Mouse (Mus musculus): ENCODE results near the gene Cdip1. TPM values are rescaled to one million over a fixed set of nuclear protein-coding genes. Genes with fewer than 3 reads are reported as not detected.

Gene Cdip1
- total RNA-seq, 1 experiment, result 35.1 TPM

DNA sequence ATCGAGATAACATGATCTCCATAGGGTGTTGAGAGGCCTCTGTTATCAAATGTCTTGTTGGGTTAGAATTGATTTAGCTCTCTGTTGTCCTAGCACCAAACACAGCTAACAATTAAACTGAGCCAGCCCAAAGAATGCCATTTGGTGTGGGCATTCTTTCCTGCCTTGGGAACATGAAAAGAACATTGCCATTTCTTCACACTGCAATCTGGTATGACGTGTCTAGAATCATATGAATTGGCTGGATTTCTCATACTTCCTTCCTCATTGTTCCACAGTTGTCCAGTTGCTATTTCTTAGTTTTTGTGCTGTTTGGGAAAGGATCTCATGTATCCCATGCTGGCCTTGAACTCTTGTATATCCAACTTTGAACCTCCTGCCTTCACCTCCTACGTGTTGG lies 36.0 kb downstream of the Cdip1 start:
- in situ Hi-C loops (cut with MboI; ENCODE audit: low sequenced_read_pairs in 2 of 2, unreplicated experiment in 2 of 2), result no loop called here
- no peak overlapping the region for H3K27ac ChIP-seq (ENCODE audit: insufficient read depth, low read depth, low read length, poor library complexity, severe bottlenecking)

DNA sequence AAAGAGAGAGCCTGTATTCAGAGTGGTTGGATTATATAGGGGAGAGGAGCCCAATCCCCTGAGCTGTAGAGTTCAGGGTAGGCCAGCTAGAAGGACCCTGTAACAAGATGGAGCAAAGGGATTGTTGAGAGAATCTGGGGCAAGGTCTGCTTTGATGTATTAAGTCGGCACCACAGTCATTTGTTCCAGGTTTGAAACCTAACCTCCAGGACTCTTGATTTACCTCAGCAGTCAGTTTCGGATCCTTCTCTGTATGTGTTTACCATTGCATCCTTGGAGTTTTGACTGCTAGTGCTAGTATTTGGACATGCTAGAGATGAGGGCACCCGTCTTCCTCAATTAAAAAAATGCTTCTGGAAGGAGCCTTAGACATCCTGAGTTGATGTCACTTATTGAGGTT lies 37.9 kb downstream of the Cdip1 start:
- no peak overlapping the region for H3K27ac ChIP-seq (ENCODE audit: insufficient read depth, low read depth, low read length, poor library complexity, severe bottlenecking)
- TF ChIP-seq CHD2 (IDR thresholded peaks at IDR 0.05; ENCODE audit: low read depth, low read length) (no peak), MAFK (IDR thresholded peaks at IDR 0.05; ENCODE audit: insufficient read depth, low read depth, low read length) (no peak), ZC3H11A (IDR thresholded peaks at IDR 0.05; ENCODE audit: borderline replicate concordance, low read depth, low read length) (no peak), HCFC1 (IDR thresholded peaks at IDR 0.05; ENCODE audit: borderline replicate concordance, insufficient read depth, low read length) (no peak), ZNF384 (IDR thresholded peaks at IDR 0.05; ENCODE audit: low read depth, low read length) (no peak)
- H3K4me1 ChIP-seq (ENCODE audit: control insufficient read depth in 2 of 2, insufficient read depth in 2 of 2, low read length in 2 of 2, poor library complexity in 1 of 2), result no peaks in the 10 kb centered on the region
- DNase-seq (ENCODE audit: low read depth, low spot score), result no peak
- peaks cover 5% of the 10 kb centered on the region for H3K9me3 ChIP-seq (ENCODE audit: control insufficient read depth, insufficient read depth, low read depth, low read length)
- in situ Hi-C loops (cut with MboI; ENCODE audit: low sequenced_read_pairs in 2 of 2, unreplicated experiment in 2 of 2), result no loop called here
- no peak overlapping the region for H3K4me3 ChIP-seq (ENCODE audit: insufficient read depth in 1 of 2, low read depth in 1 of 2, low read length in 2 of 2, poor library complexity in 1 of 2, severe bottlenecking in 1 of 2)
- H3K9ac ChIP-seq (ENCODE audit: insufficient read depth, low read depth, low read length, poor library complexity, severe bottlenecking), result no peak overlapping the region
- no peaks in the 10 kb centered on the region for H3K36me3 ChIP-seq (ENCODE audit: control insufficient read depth, insufficient read depth, low read length, poor library complexity, severe bottlenecking)

More for the DNA sequence above, 36.0 kb downstream of the Cdip1 start:
- H3K36me3 ChIP-seq (ENCODE audit: control insufficient read depth, insufficient read depth, low read length, poor library complexity, severe bottlenecking), result no peaks in the 10 kb centered on the region
- peaks cover 5% of the 10 kb centered on the region for H3K9me3 ChIP-seq (ENCODE audit: control insufficient read depth, insufficient read depth, low read depth, low read length)
- H3K4me1 ChIP-seq (ENCODE audit: control insufficient read depth in 2 of 2, insufficient read depth in 2 of 2, low read length in 2 of 2, poor library complexity in 1 of 2), result peaks cover 0 to 2% of the 10 kb centered on the region in 2 experiments; a peak in 1 of 4 replicates
- DNase-seq (ENCODE audit: low read depth, low spot score), result no peak
- TF ChIP-seq HCFC1 (IDR thresholded peaks at IDR 0.05; ENCODE audit: borderline replicate concordance, insufficient read depth, low read length) (no peak), ZC3H11A (IDR thresholded peaks at IDR 0.05; ENCODE audit: borderline replicate concordance, low read depth, low read length) (no peak), CHD2 (IDR thresholded peaks at IDR 0.05; ENCODE audit: low read depth, low read length) (no peak)
- H3K9ac ChIP-seq (ENCODE audit: insufficient read depth, low read depth, low read length, poor library complexity, severe bottlenecking), result no peak overlapping the region
- H3K4me3 ChIP-seq (ENCODE audit: insufficient read depth in 1 of 2, low read depth in 1 of 2, low read length in 2 of 2, poor library complexity in 1 of 2, severe bottlenecking in 1 of 2), result no peak overlapping the region

DNA sequence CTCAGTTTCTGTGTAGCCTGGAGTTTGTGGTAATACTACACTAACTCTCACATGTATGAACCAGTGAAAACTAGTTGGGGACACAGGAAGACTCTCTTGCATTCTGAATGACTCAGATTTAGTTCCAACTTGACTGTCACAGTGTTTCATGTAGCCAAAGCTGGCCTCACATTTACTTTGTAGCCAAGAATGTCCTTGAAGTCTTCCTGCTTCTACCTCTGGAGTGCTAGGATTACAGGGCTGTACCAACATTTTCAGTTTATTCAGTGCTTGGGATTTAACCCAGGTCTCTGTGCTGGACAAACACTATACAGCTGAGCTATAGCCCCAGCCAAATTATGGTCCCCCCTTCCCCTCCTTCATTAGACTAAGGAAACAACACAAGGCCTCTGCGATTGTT lies 47.9 kb downstream of the Cdip1 start:
- Histone ChIP-seq H3K9ac (ENCODE audit: insufficient read depth, low read depth, low read length, poor library complexity, severe bottlenecking) (no peak overlapping the region), H3K36me3 (ENCODE audit: control insufficient read depth, insufficient read depth, low read length, poor library complexity, severe bottlenecking) (peaks cover 3% of the 10 kb centered on the region; the same call in 1 of the 2 replicates), H3K27ac (ENCODE audit: insufficient read depth, low read depth, low read length, poor library complexity, severe bottlenecking) (no peak overlapping the region), H3K9me3 (ENCODE audit: control insufficient read depth, insufficient read depth, low read depth, low read length) (peaks cover 18% of the 10 kb centered on the region), H3K4me1 (ENCODE audit: control insufficient read depth in 2 of 2, insufficient read depth in 2 of 2, low read length in 2 of 2, poor library complexity in 1 of 2) (no peaks in the 10 kb centered on the region), H3K4me3 (ENCODE audit: insufficient read depth in 1 of 2, low read depth in 1 of 2, low read length in 2 of 2, poor library complexity in 1 of 2, severe bottlenecking in 1 of 2) (no peak overlapping the region)
- in situ Hi-C loops (cut with MboI; ENCODE audit: low sequenced_read_pairs in 2 of 2, unreplicated experiment in 2 of 2), result no loop called here
- DNase-seq (ENCODE audit: low read depth, low spot score), result no peak
- TF ChIP-seq MAFK (IDR thresholded peaks at IDR 0.05; ENCODE audit: insufficient read depth, low read depth, low read length) (no peak), ZC3H11A (IDR thresholded peaks at IDR 0.05; ENCODE audit: borderline replicate concordance, low read depth, low read length) (no peak), CHD2 (IDR thresholded peaks at IDR 0.05; ENCODE audit: low read depth, low read length) (no peak), HCFC1 (IDR thresholded peaks at IDR 0.05; ENCODE audit: borderline replicate concordance, insufficient read depth, low read length) (no peak), ZNF384 (IDR thresholded peaks at IDR 0.05; ENCODE audit: low read depth, low read length) (no peak)

DNA sequence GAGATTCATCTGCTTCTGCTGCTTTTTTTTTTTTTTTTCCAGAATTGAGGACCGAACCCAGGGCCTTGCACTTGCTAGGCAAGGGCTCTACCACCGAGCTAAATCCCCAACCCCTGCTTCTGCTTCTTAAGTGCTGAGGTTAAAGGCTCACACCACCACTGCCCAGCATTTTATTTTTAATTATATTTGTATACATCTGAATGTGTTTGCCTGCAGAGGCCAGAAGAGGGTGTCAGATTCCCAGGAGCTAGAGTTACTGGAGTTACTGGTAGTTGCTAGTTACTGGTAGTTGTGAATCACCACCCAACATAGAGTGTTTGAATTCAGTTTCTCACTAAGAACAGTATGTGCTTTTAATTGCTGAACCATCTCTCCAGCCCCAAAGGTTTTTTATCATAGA lies 50.1 kb downstream of the Cdip1 start:
- Histone ChIP-seq H3K4me3 (ENCODE audit: insufficient read depth in 1 of 2, low read depth in 1 of 2, low read length in 2 of 2, poor library complexity in 1 of 2, severe bottlenecking in 1 of 2) (no peak overlapping the region), H3K9me3 (ENCODE audit: control insufficient read depth, insufficient read depth, low read depth, low read length) (peaks cover 18% of the 10 kb centered on the region), H3K27ac (ENCODE audit: insufficient read depth, low read depth, low read length, poor library complexity, severe bottlenecking) (no peak overlapping the region), H3K9ac (ENCODE audit: insufficient read depth, low read depth, low read length, poor library complexity, severe bottlenecking) (no peak overlapping the region), H3K4me1 (ENCODE audit: control insufficient read depth in 2 of 2, insufficient read depth in 2 of 2, low read length in 2 of 2, poor library complexity in 1 of 2) (no peaks in the 10 kb centered on the region), H3K36me3 (ENCODE audit: control insufficient read depth, insufficient read depth, low read length, poor library complexity, severe bottlenecking) (peaks cover 3% of the 10 kb centered on the region; the same call in 1 of the 2 replicates)
- DNase-seq (ENCODE audit: low read depth, low spot score), result no peak
- in situ Hi-C loops (cut with MboI; ENCODE audit: low sequenced_read_pairs in 2 of 2, unreplicated experiment in 2 of 2), result no loop called here
- no peak for TF ChIP-seq ZNF384 (IDR thresholded peaks at IDR 0.05; ENCODE audit: low read depth, low read length)
- TF ChIP-seq MAFK (IDR thresholded peaks at IDR 0.05; ENCODE audit: insufficient read depth, low read depth, low read length), result no peak
- no peak for TF ChIP-seq ZC3H11A (IDR thresholded peaks at IDR 0.05; ENCODE audit: borderline replicate concordance, low read depth, low read length)
- TF ChIP-seq CHD2 (IDR thresholded peaks at IDR 0.05; ENCODE audit: low read depth, low read length), result no peak
- TF ChIP-seq HCFC1 (IDR thresholded peaks at IDR 0.05; ENCODE audit: borderline replicate concordance, insufficient read depth, low read length), result no peak

DNA sequence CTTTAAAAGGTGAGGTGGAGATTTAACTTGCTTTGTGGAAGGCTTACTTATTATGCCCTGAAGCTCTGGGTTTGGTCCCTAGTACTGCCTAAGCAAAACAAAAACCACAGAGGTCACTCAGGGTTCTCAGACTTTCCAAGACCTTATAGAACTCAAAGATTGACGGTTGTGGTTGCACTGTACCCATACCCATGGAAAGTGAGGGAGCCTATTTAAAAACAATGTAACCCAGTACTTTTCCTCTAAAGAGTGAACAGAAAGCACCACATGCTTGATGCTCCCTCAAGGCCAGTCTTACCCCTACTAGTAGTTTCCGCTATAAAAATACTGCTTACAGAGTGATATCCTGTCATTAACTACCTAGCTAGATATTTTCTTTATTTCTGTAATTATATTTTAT lies 53.8 kb downstream of the Cdip1 start:
- TF ChIP-seq ZNF384 (IDR thresholded peaks at IDR 0.05; ENCODE audit: low read depth, low read length) (no peak), ZC3H11A (IDR thresholded peaks at IDR 0.05; ENCODE audit: borderline replicate concordance, low read depth, low read length) (no peak), HCFC1 (IDR thresholded peaks at IDR 0.05; ENCODE audit: borderline replicate concordance, insufficient read depth, low read length) (no peak), CHD2 (IDR thresholded peaks at IDR 0.05; ENCODE audit: low read depth, low read length) (no peak), MAFK (IDR thresholded peaks at IDR 0.05; ENCODE audit: insufficient read depth, low read depth, low read length) (no peak)
- no peak overlapping the region for H3K27ac ChIP-seq (ENCODE audit: insufficient read depth, low read depth, low read length, poor library complexity, severe bottlenecking)
- no peaks in the 10 kb centered on the region for H3K4me1 ChIP-seq (ENCODE audit: control insufficient read depth in 2 of 2, insufficient read depth in 2 of 2, low read length in 2 of 2, poor library complexity in 1 of 2)
- H3K36me3 ChIP-seq (ENCODE audit: control insufficient read depth, insufficient read depth, low read length, poor library complexity, severe bottlenecking), result no peaks in the 10 kb centered on the region
- no peak overlapping the region for H3K9ac ChIP-seq (ENCODE audit: insufficient read depth, low read depth, low read length, poor library complexity, severe bottlenecking)
- no peak overlapping the region for H3K4me3 ChIP-seq (ENCODE audit: insufficient read depth in 1 of 2, low read depth in 1 of 2, low read length in 2 of 2, poor library complexity in 1 of 2, severe bottlenecking in 1 of 2)
- in situ Hi-C loops (cut with MboI; ENCODE audit: low sequenced_read_pairs in 2 of 2, unreplicated experiment in 2 of 2), result no loop called here
- peaks cover 4% of the 10 kb centered on the region; the same call in 1 of the 2 replicates for H3K9me3 ChIP-seq (ENCODE audit: control insufficient read depth, insufficient read depth, low read depth, low read length)
- DNase-seq (ENCODE audit: low read depth, low spot score), result no peak
